Mouse (Mus musculus) lung, postnatal 0 days (tissue): Measurements from ENCODE around the gene Pappa2.

Experiments
- CTCF ChIP-seq: IDR thresholded peaks from 2 replicates; pipeline ENCODE4 v1.5.1; 2016; ENCODE audit warnings: antibody characterized with exemption, mild to moderate bottlenecking
- EP300 ChIP-seq: IDR thresholded peaks from 2 replicates; pipeline ENCODE4 v1.6.1; 2016; ENCODE audit warnings: antibody characterized with exemption, mild to moderate bottlenecking, control low read depth

- no peak for TF ChIP-seq CTCF
- peak; percentile 60 for TF ChIP-seq EP300
Observed at GRCm38 (mm10) chr1:158700147-158700546, 280.1 kb downstream of the Pappa2 start.
